ENCODE assay signal across 15 mouse cellular contexts in genomic region chr13:114992260-114993014, GRCm38 (mm10).
DNase-seq lines count a peak whose midpoint lies in the region; ATAC-seq and TF ChIP-seq lines count a peak whose summit lies in the region.
"Had no signal": no experiment of that assay in that cellular context is flagged by ENCODE, and none has a peak within 500 bp of the region (broad histone marks: within the 10 kb centered on the region; RNA-seq: fewer than 3 reads in every experiment).

No protein-coding gene starts in this region.

- H3K36me3 ChIP-seq in heart, postnatal 0 days (replicated peaks; ENCODE audit: control insufficient read depth, insufficient read depth, low read length) = peaks cover 64% of the 10 kb centered on the region
- peaks cover 5% of the 10 kb centered on the region; the same call in 1 of the 2 replicates for H3K36me3 ChIP-seq in heart, embryonic 10.5 days
- no peaks in the 10 kb centered on the region for H3K36me3 ChIP-seq in embryonic facial prominence, embryonic 13.5 days
- H3K36me3 ChIP-seq in hindbrain, embryonic 15.5 days = no peaks in the 10 kb centered on the region
- no peaks in the 10 kb centered on the region for H3K36me3 ChIP-seq in midbrain, embryonic 16.5 days (ENCODE audit: control insufficient read depth, insufficient read depth, low read length)
- H3K36me3 ChIP-seq in lung, postnatal 0 days (ENCODE audit: insufficient read depth, low read length) = no peaks in the 10 kb centered on the region
- H3K36me3 ChIP-seq: intestine, embryonic 15.5 days had no signal

- no peak for ATAC-seq in heart, postnatal 0 days (ENCODE audit: insufficient read depth, low read depth)
- no peak; the same call in 1 of the 2 replicates for ATAC-seq in embryonic facial prominence, embryonic 13.5 days (ENCODE audit: insufficient number of reproducible peaks, insufficient read depth, low FRiP score, low TSS enrichment, low read depth)
- ATAC-seq in hindbrain, embryonic 15.5 days (ENCODE audit: low FRiP score, low read depth) = peak; percentile 90
- peak; percentile 82 for ATAC-seq in midbrain, embryonic 16.5 days
- ATAC-seq in lung, postnatal 0 days = no peak
- no peak for ATAC-seq in activated CD4-positive, CD25-positive, alpha-beta regulatory T cell, adult 4 months
- ATAC-seq: intestine, embryonic 15.5 days had no signal

- 68% methylated on average over 14 of the region's 14 CpGs for WGBS in heart, postnatal 0 days
- WGBS in heart, embryonic 10.5 days = 69% methylated on average over 14 of the region's 14 CpGs
- 21% methylated on average over 14 of the region's 14 CpGs for WGBS in embryonic facial prominence, embryonic 13.5 days
- WGBS in hindbrain, embryonic 15.5 days = 20% methylated on average over 14 of the region's 14 CpGs
- WGBS in midbrain, embryonic 16.5 days = 27% methylated on average over 14 of the region's 14 CpGs
- WGBS in lung, postnatal 0 days = 67% methylated on average over 14 of the region's 14 CpGs

- 0 out of 2 replicates have a peak overlapping the region, but pooled peaks have one; percentile 11 for H3K27ac ChIP-seq in heart, postnatal 0 days (ENCODE audit: low read depth)
- H3K27ac ChIP-seq in heart, embryonic 10.5 days = no peak overlapping the region
- H3K27ac ChIP-seq in embryonic facial prominence, embryonic 13.5 days = peak overlapping the region; percentile 51; the same call in 1 of the 2 replicates
- 0 out of 2 replicates have a peak overlapping the region, but pooled peaks have one; percentile 53 for H3K27ac ChIP-seq in hindbrain, embryonic 15.5 days (replicated peaks)
- H3K27ac ChIP-seq in midbrain, embryonic 16.5 days (ENCODE audit: low read length) = peak overlapping the region; percentile 14; the same call in 1 of the 2 replicates
- H3K27ac ChIP-seq in lung, postnatal 0 days (ENCODE audit: low read length) = no peak overlapping the region
- H3K27ac ChIP-seq: intestine, embryonic 15.5 days; liver, embryonic 14.5 days had no signal

- no peaks in the 10 kb centered on the region for H3K27me3 ChIP-seq in heart, postnatal 0 days (ENCODE audit: control insufficient read depth, insufficient read depth, low read length)
- H3K27me3 ChIP-seq in heart, embryonic 10.5 days (ENCODE audit: insufficient read depth, poor library complexity, severe bottlenecking) = no peaks in the 10 kb centered on the region
- no peaks in the 10 kb centered on the region for H3K27me3 ChIP-seq in embryonic facial prominence, embryonic 13.5 days
- H3K27me3 ChIP-seq in hindbrain, embryonic 15.5 days = no peaks in the 10 kb centered on the region
- H3K27me3 ChIP-seq in midbrain, embryonic 16.5 days (ENCODE audit: control insufficient read depth, insufficient read depth, low read depth, low read length) = no peaks in the 10 kb centered on the region
- no peaks in the 10 kb centered on the region for H3K27me3 ChIP-seq in lung, postnatal 0 days (replicated peaks; ENCODE audit: insufficient read depth, low read length)
- H3K27me3 ChIP-seq: intestine, embryonic 15.5 days had no signal

- 0 out of 2 replicates have a peak, but pooled peaks cover 4% of the 10 kb centered on the region for H3K4me1 ChIP-seq in heart, postnatal 0 days (ENCODE audit: control insufficient read depth, insufficient read depth)
- H3K4me1 ChIP-seq in heart, embryonic 10.5 days = peaks cover 10% of the 10 kb centered on the region
- H3K4me1 ChIP-seq in embryonic facial prominence, embryonic 13.5 days = peaks cover 13% of the 10 kb centered on the region
- H3K4me1 ChIP-seq in hindbrain, embryonic 15.5 days (replicated peaks) = peaks cover 8% of the 10 kb centered on the region
- H3K4me1 ChIP-seq in midbrain, embryonic 16.5 days (ENCODE audit: control insufficient read depth, insufficient read depth, low read length) = peaks cover 3% of the 10 kb centered on the region; the same call in 1 of the 2 replicates
- no peaks in the 10 kb centered on the region for H3K4me1 ChIP-seq in lung, postnatal 0 days (ENCODE audit: insufficient read depth, low read depth, low read length)
- H3K4me1 ChIP-seq: intestine, embryonic 15.5 days had no signal

- H3K9me3 ChIP-seq in heart, postnatal 0 days (replicated peaks; ENCODE audit: control insufficient read depth, low read length) = no peaks in the 10 kb centered on the region
- H3K9me3 ChIP-seq in heart, embryonic 10.5 days = no peaks in the 10 kb centered on the region
- H3K9me3 ChIP-seq in embryonic facial prominence, embryonic 13.5 days = no peaks in the 10 kb centered on the region
- H3K9me3 ChIP-seq in hindbrain, embryonic 15.5 days = no peaks in the 10 kb centered on the region
- no peaks in the 10 kb centered on the region for H3K9me3 ChIP-seq in midbrain, embryonic 16.5 days (replicated peaks; ENCODE audit: control insufficient read depth, low read length, poor library complexity, severe bottlenecking)
- H3K9me3 ChIP-seq in lung, postnatal 0 days (ENCODE audit: low read length) = no peaks in the 10 kb centered on the region
- H3K9me3 ChIP-seq: intestine, embryonic 15.5 days had no signal

- no peak overlapping the region for H3K9ac ChIP-seq in heart, postnatal 0 days (replicated peaks; ENCODE audit: low read depth, low read length)
- no peak overlapping the region for H3K9ac ChIP-seq in embryonic facial prominence, embryonic 13.5 days
- H3K9ac ChIP-seq in hindbrain, embryonic 15.5 days = no peak overlapping the region
- no peak overlapping the region for H3K9ac ChIP-seq in midbrain, embryonic 16.5 days (ENCODE audit: low read depth, low read length)
- no peak overlapping the region for H3K9ac ChIP-seq in lung, postnatal 0 days (replicated peaks; ENCODE audit: low read depth)
- H3K9ac ChIP-seq: intestine, embryonic 15.5 days; liver, embryonic 14.5 days had no signal

- TF ChIP-seq CTCF in heart, postnatal 0 days (IDR thresholded peaks at IDR 0.05; ENCODE audit: low read depth) = no peak
- TF ChIP-seq CTCF in lung, postnatal 0 days (IDR thresholded peaks at IDR 0.05) = no peak

- TF ChIP-seq EP300 in heart, postnatal 0 days (IDR thresholded peaks at IDR 0.05; ENCODE audit: low read depth) = no peak
- TF ChIP-seq EP300 in lung, postnatal 0 days (IDR thresholded peaks at IDR 0.05) = no peak

- intact Hi-C loops in heart, postnatal 14 days (cut with DNase I) = loop anchor here (10.0 kb wide), 1 partner anchor 1722 kb away; no protein-coding TSS in a partner anchor

- H3K4me3 ChIP-seq in heart, postnatal 0 days (ENCODE audit: low read depth, low read length) = no peak overlapping the region
- H3K4me3 ChIP-seq in heart, embryonic 10.5 days = no peak overlapping the region
- H3K4me3 ChIP-seq in embryonic facial prominence, embryonic 13.5 days = no peak overlapping the region
- H3K4me3 ChIP-seq in hindbrain, embryonic 15.5 days = no peak overlapping the region
- H3K4me3 ChIP-seq in midbrain, embryonic 16.5 days (ENCODE audit: low read depth, low read length) = no peak overlapping the region
- no peak overlapping the region for H3K4me3 ChIP-seq in lung, postnatal 0 days (ENCODE audit: low read depth, low read length)
- H3K4me3 ChIP-seq: intestine, embryonic 15.5 days had no signal

- H3K4me2 ChIP-seq in heart, postnatal 0 days (ENCODE audit: low read depth, low read length) = no peak overlapping the region
- H3K4me2 ChIP-seq in embryonic facial prominence, embryonic 13.5 days = peak overlapping the region; percentile 45
- H3K4me2 ChIP-seq in hindbrain, embryonic 15.5 days = peak overlapping the region; percentile 37
- H3K4me2 ChIP-seq in midbrain, embryonic 16.5 days (ENCODE audit: low read length) = peak overlapping the region; percentile 10
- no peak overlapping the region for H3K4me2 ChIP-seq in lung, postnatal 0 days (replicated peaks; ENCODE audit: low read depth, low read length)
- H3K4me2 ChIP-seq: intestine, embryonic 15.5 days had no signal

- no peak for DNase-seq in heart, postnatal 0 days (ENCODE audit: low spot score)
- DNase-seq in heart, embryonic 10.5 days (ENCODE audit: low spot score) = no peak
- DNase-seq in lung, postnatal 0 days (ENCODE audit: low spot score) = no peak
- no peak for DNase-seq in heart, postnatal 14 days
- DNase-seq: adrenal gland, postnatal 10 days; B cell, adult 2 months; cerebellum, adult 2 months; heart, adult 11 months; right cerebral cortex, postnatal 14 days had no signal

Comparison
In these comparisons a context has a peak if more than half of its experiments do, and no peak if none do; other contexts are left out.
1. H3K27ac ChIP-seq: peak in heart, postnatal 0 days (single experiment), embryonic facial prominence, embryonic 13.5 days (single experiment), hindbrain, embryonic 15.5 days (single experiment) and midbrain, embryonic 16.5 days (single experiment); none in heart, embryonic 10.5 days (single experiment) and lung, postnatal 0 days (single experiment).
2. ATAC-seq: peak in hindbrain, embryonic 15.5 days (single experiment) and midbrain, embryonic 16.5 days (single experiment); none in heart, postnatal 0 days (single experiment), embryonic facial prominence, embryonic 13.5 days (single experiment), lung, postnatal 0 days (single experiment) and activated CD4-positive, CD25-positive, alpha-beta regulatory T cell, adult 4 months (single experiment).
3. H3K4me2 ChIP-seq: peak in embryonic facial prominence, embryonic 13.5 days (single experiment), hindbrain, embryonic 15.5 days (single experiment) and midbrain, embryonic 16.5 days (single experiment); none in heart, postnatal 0 days (single experiment) and lung, postnatal 0 days (single experiment).